Mouse (Mus musculus) liver, embryonic 13.5 days (tissue): ENCODE data around the gene Ppp6r1. TPM values are rescaled to one million over a fixed set of nuclear protein-coding genes. Genes with fewer than 3 reads are reported as not detected.

Experiments used
- ATAC-seq: fragments of 200-750 bp; cut with Nextera tagmentation; 2 replicates; pipeline ENCODE4 v1.8.0; 2017; ENCODE audit warnings: low read depth, mild to moderate bottlenecking, moderate number of reproducible peaks, moderate library complexity
- DNase-seq: peaks from one replicate; pipeline ENCODE4 v3.0.0; 2022
- H3K27ac ChIP-seq: fragments of 300-500 bp; sonication (generic); 2 replicates; pipeline ENCODE4 v1.5.1; 2015; ENCODE audit warnings: moderate library complexity, mild to moderate bottlenecking, inconsistent platforms
- H3K27me3 ChIP-seq: fragments of 300-500 bp; sonication (generic); 2 replicates; pipeline ENCODE4 v1.6.1; 2015; ENCODE audit warnings: mild to moderate bottlenecking, inconsistent platforms
- H3K36me3 ChIP-seq: fragments of 300-500 bp; sonication (generic); 2 replicates; pipeline ENCODE4 v1.6.1; 2015; ENCODE audit warnings: mild to moderate bottlenecking, inconsistent platforms
- H3K4me1 ChIP-seq: fragments of 300-500 bp; sonication (generic); replicated peaks from 2 replicates; pipeline ENCODE4 v1.6.1; 2015; ENCODE audit warnings: inconsistent platforms
- H3K4me2 ChIP-seq: fragments of 300-500 bp; sonication (generic); 2 replicates; pipeline ENCODE4 v1.6.1; 2015; ENCODE audit warnings: inconsistent platforms, mild to moderate bottlenecking, moderate library complexity
- H3K4me3 ChIP-seq: fragments of 300-500 bp; sonication (generic); replicated peaks from 2 replicates; pipeline ENCODE4 v1.5.1; 2015; ENCODE audit warnings: mild to moderate bottlenecking, inconsistent platforms
- H3K9ac ChIP-seq: fragments of 300-500 bp; sonication (generic); 2 replicates; pipeline ENCODE4 v1.6.1; 2015; ENCODE audit warnings: mild to moderate bottlenecking, inconsistent platforms
- H3K9me3 ChIP-seq: fragments of 300-500 bp; sonication (generic); replicated peaks from 2 replicates; pipeline ENCODE4 v1.6.1; 2016; ENCODE audit warnings: inconsistent platforms
- WGBS: fragments of 180-500 bp; shearing (Covaris S2); methylation state at CpG from one replicate; pipeline ENCODE4 v1.1.7; 2015; ENCODE audit not compliant: insufficient replicate concordance; 5-methylcytosine and 5-hydroxymethylcytosine counted together
- polyA plus RNA-seq: library from polyadenylated mRNA; unstranded; fragments of >200 nt; fragmentation: Nextera tagmentation; extraction: Ambion mirVana; gene quantifications from 2 replicates; pipeline ENCODE4 v1.2.1, GENCODE M21; 2015

Ppp6r1 gene
- polyA plus RNA-seq, result 5.7 and 7.1 TPM in 2 replicates

- peak; percentile 96 for DNase-seq
- H3K4me3 ChIP-seq, result peak within 1 kb of the TSS; percentile 94
- under 1% methylated on average over 54 of the region's 54 CpGs for WGBS
- peaks cover 42% of the 10 kb centered on the region for H3K36me3 ChIP-seq
- H3K27me3 ChIP-seq, result no peaks in the 10 kb centered on the region
- peak within 1 kb of the TSS; percentile 96 for H3K4me2 ChIP-seq
- peak within 1 kb of the TSS; percentile 92 for H3K27ac ChIP-seq
- no peaks in the 10 kb centered on the region for H3K9me3 ChIP-seq
- H3K4me1 ChIP-seq, result peaks cover 62% of the 10 kb centered on the region
- ATAC-seq, result peak; percentile 96
- peak within 1 kb of the TSS; percentile 97 for H3K9ac ChIP-seq
These were observed at the start of gene Ppp6r1 for GRCm38 (mm10) chr7:4658912-4659551. Gene Ppp6r1, minus strand, starts transcription at chr7:4659019.

- Histone ChIP-seq H3K27ac (no peak overlapping the region), H3K27me3 (peaks cover 25% of the 10 kb centered on the region), H3K4me3 (no peak overlapping the region), H3K9me3 (no peaks in the 10 kb centered on the region), H3K4me1 (peaks cover 8% of the 10 kb centered on the region), H3K4me2 (peak overlapping the region; percentile 38), H3K9ac (peak overlapping the region; percentile 41; the same call in 1 of the 2 replicates), H3K36me3 (no peaks in the 10 kb centered on the region)
- WGBS, result 29% methylated on average over 18 of the region's 18 CpGs
- DNase-seq (peak; percentile 34), ATAC-seq (0 out of 2 replicates have a peak, but pooled peaks have one; percentile 21)
These were observed 46.3 kb upstream of the Ppp6r1 start for GRCm38 (mm10) chr7:4705098-4705497.

GRCm38 (mm10) chr7:4703195-4703594, 44.4 kb upstream of the Ppp6r1 start:
- no peak overlapping the region for H3K27ac ChIP-seq
- H3K36me3 ChIP-seq, result no peaks in the 10 kb centered on the region
- DNase-seq, result no peak
- 75% methylated on average over 7 of the region's 7 CpGs for WGBS
- H3K4me1 ChIP-seq, result peaks cover 8% of the 10 kb centered on the region
- H3K27me3 ChIP-seq, result peaks cover 21% of the 10 kb centered on the region
- H3K9me3 ChIP-seq, result no peaks in the 10 kb centered on the region
- no peak overlapping the region for H3K4me3 ChIP-seq
- H3K4me2 ChIP-seq, result no peak overlapping the region
- H3K9ac ChIP-seq, result no peak overlapping the region
- ATAC-seq, result no peak

GRCm38 (mm10) chr7:4702334-4702733, 43.5 kb upstream of the Ppp6r1 start:
- H3K36me3 ChIP-seq, result no peaks in the 10 kb centered on the region
- WGBS, result 67% methylated on average over 8 of the region's 8 CpGs
- no peak for DNase-seq
- H3K4me3 ChIP-seq, result no peak overlapping the region
- no peak overlapping the region for H3K27ac ChIP-seq
- H3K4me1 ChIP-seq, result peaks cover 8% of the 10 kb centered on the region
- H3K9ac ChIP-seq, result no peak overlapping the region
- peaks cover 13% of the 10 kb centered on the region for H3K27me3 ChIP-seq
- no peak overlapping the region for H3K4me2 ChIP-seq
- ATAC-seq, result no peak
- H3K9me3 ChIP-seq, result no peaks in the 10 kb centered on the region

GRCm38 (mm10) chr7:4693004-4693403, 34.2 kb upstream of the Ppp6r1 start:
- peaks cover 5% of the 10 kb centered on the region for H3K4me1 ChIP-seq
- no peak overlapping the region for H3K27ac ChIP-seq
- no peak overlapping the region for H3K4me3 ChIP-seq
- no peak overlapping the region for H3K9ac ChIP-seq
- ATAC-seq (no peak), DNase-seq (no peak)
- H3K27me3 ChIP-seq, result peaks cover 30% of the 10 kb centered on the region
- H3K9me3 ChIP-seq, result no peaks in the 10 kb centered on the region
- H3K36me3 ChIP-seq, result no peaks in the 10 kb centered on the region
- 69% methylated on average over 6 of the region's 6 CpGs for WGBS
- H3K4me2 ChIP-seq, result no peak overlapping the region

GRCm38 (mm10) chr7:4690951-4691653, 32.3 kb upstream of the Ppp6r1 start:
- H3K27ac ChIP-seq, result no peak overlapping the region

GRCm38 (mm10) chr7:4690387-4690786, 31.6 kb upstream of the Ppp6r1 start, which contains the start of gene Brsk1:
Gene Brsk1, plus strand, starts transcription at chr7:4690604.
- Histone ChIP-seq H3K27me3 (peaks cover 30% of the 10 kb centered on the region), H3K4me1 (peaks cover 9% of the 10 kb centered on the region), H3K4me3 (peak within 1 kb of the TSS; percentile 56), H3K27ac (no peak within 1 kb of the TSS), H3K36me3 (no peaks in the 10 kb centered on the region), H3K4me2 (peak within 1 kb of the TSS; percentile 66), H3K9ac (peak within 1 kb of the TSS; percentile 62), H3K9me3 (no peaks in the 10 kb centered on the region)
- DNase-seq, result no peak
- ATAC-seq, result no peak
- 7% methylated on average over 5 of the region's 18 CpGs for WGBS

More at GRCm38 (mm10) chr7:4690951-4691653, 32.3 kb upstream of the Ppp6r1 start:
- peaks cover 5% of the 10 kb centered on the region for H3K4me1 ChIP-seq
- H3K4me3 ChIP-seq, result peak overlapping the region; percentile 56
- H3K9me3 ChIP-seq, result no peaks in the 10 kb centered on the region
- H3K4me2 ChIP-seq, result peak overlapping the region; percentile 66
- peaks cover 30% of the 10 kb centered on the region for H3K27me3 ChIP-seq
- 24% methylated on average over 23 of the region's 35 CpGs for WGBS
- H3K36me3 ChIP-seq, result no peaks in the 10 kb centered on the region
- H3K9ac ChIP-seq, result peak overlapping the region; percentile 62
- ATAC-seq, result peak; percentile 18; the same call in 1 of the 2 replicates
- DNase-seq, result no peak

- H3K27ac ChIP-seq, result peak within 1 kb of the TSS; percentile 31
- peak within 1 kb of the TSS; percentile 89 for H3K4me2 ChIP-seq
- peak; percentile 98 for ATAC-seq
- H3K9me3 ChIP-seq, result no peaks in the 10 kb centered on the region
- peak; percentile 99 for DNase-seq
- H3K4me1 ChIP-seq, result peaks cover 28% of the 10 kb centered on the region
- peaks cover 9% of the 10 kb centered on the region for H3K27me3 ChIP-seq
- H3K4me3 ChIP-seq, result peak within 1 kb of the TSS; percentile 82
- peak within 1 kb of the TSS; percentile 75 for H3K9ac ChIP-seq
- H3K36me3 ChIP-seq, result peaks cover 24% of the 10 kb centered on the region
- under 1% methylated on average over 32 of the region's 32 CpGs for WGBS
These were observed 26.0 kb upstream of the Ppp6r1 start, which contains the start of gene Hspbp1 for GRCm38 (mm10) chr7:4684632-4685417. Gene Hspbp1, minus strand, starts transcription at chr7:4685068.

GRCm38 (mm10) chr7:4684203-4684602, 25.4 kb upstream of the Ppp6r1 start:
- no peak for DNase-seq
- H3K27me3 ChIP-seq, result peaks cover 2% of the 10 kb centered on the region
- H3K4me2 ChIP-seq, result peak overlapping the region; percentile 89
- H3K27ac ChIP-seq, result peak overlapping the region; percentile 31
- peak overlapping the region; percentile 75 for H3K9ac ChIP-seq
- WGBS, result under 1% methylated on average over 13 of the region's 13 CpGs
- H3K36me3 ChIP-seq, result peaks cover 26% of the 10 kb centered on the region
- H3K9me3 ChIP-seq, result no peaks in the 10 kb centered on the region
- peaks cover 28% of the 10 kb centered on the region for H3K4me1 ChIP-seq
- no peak; the same call in 1 of the 2 replicates for ATAC-seq
- peak overlapping the region; percentile 82 for H3K4me3 ChIP-seq

GRCm38 (mm10) chr7:4683307-4683706, 24.5 kb upstream of the Ppp6r1 start:
- no peaks in the 10 kb centered on the region for H3K27me3 ChIP-seq
- H3K4me1 ChIP-seq, result peaks cover 28% of the 10 kb centered on the region
- 0 out of 2 replicates have a peak overlapping the region, but pooled peaks have one; percentile 82 for H3K4me3 ChIP-seq
- H3K27ac ChIP-seq, result no peak overlapping the region
- no peaks in the 10 kb centered on the region for H3K9me3 ChIP-seq
- WGBS, result 54% methylated on average over 5 of the region's 5 CpGs
- peaks cover 30% of the 10 kb centered on the region for H3K36me3 ChIP-seq
- peak overlapping the region; percentile 89; the same call in 1 of the 2 replicates for H3K4me2 ChIP-seq
- ATAC-seq (no peak), DNase-seq (no peak)
- H3K9ac ChIP-seq, result no peak overlapping the region

- peaks cover 65% of the 10 kb centered on the region for H3K36me3 ChIP-seq
- 80% methylated on average over 7 of the region's 7 CpGs for WGBS
- no peak overlapping the region for H3K4me2 ChIP-seq
- DNase-seq, result no peak
- no peak overlapping the region for H3K4me3 ChIP-seq
- H3K4me1 ChIP-seq, result peaks cover 46% of the 10 kb centered on the region
- no peak overlapping the region for H3K9ac ChIP-seq
- no peaks in the 10 kb centered on the region for H3K9me3 ChIP-seq
- 0 out of 2 replicates have a peak overlapping the region, but pooled peaks have one; percentile 22 for H3K27ac ChIP-seq
- ATAC-seq, result no peak
- H3K27me3 ChIP-seq, result no peaks in the 10 kb centered on the region
These were observed 16.4 kb upstream of the Ppp6r1 start for GRCm38 (mm10) chr7:4675200-4675599.
